Mouse (Mus musculus): ENCODE results near the gene Wdr95. TPM values are rescaled to one million over a fixed set of nuclear protein-coding genes. Genes with fewer than 3 reads are reported as not detected.

The Wdr95 gene
- polyA plus RNA-seq, 1 experiment from 2014 or later: 0.71 TPM

GRCm38 (mm10) chr5:149641277-149641892, 112.9 kb downstream of the Wdr95 start:
- Histone ChIP-seq H3K36me3 (no peaks in the 10 kb centered on the region), H3K9ac (no peak overlapping the region), H3K4me1 (no peaks in the 10 kb centered on the region), H3K9me3 (no peaks in the 10 kb centered on the region), H3K4me3 (no peak overlapping the region), H3K4me2 (replicated peaks) (no peak overlapping the region), H3K27me3 (replicated peaks) (no peaks in the 10 kb centered on the region), H3K27ac (no peak overlapping the region)
- WGBS: 90% methylated on average over 8 of the region's 8 CpGs
- no peak for ATAC-seq (ENCODE audit: low FRiP score, low read depth)

GRCm38 (mm10) chr5:149642366-149642765, 113.9 kb downstream of the Wdr95 start:
- 60% methylated on average over 6 of the region's 6 CpGs for WGBS
- no peaks in the 10 kb centered on the region for H3K36me3 ChIP-seq
- no peaks in the 10 kb centered on the region for H3K9me3 ChIP-seq
- ATAC-seq (ENCODE audit: low FRiP score, low read depth): 0 out of 2 replicates have a peak, but pooled peaks have one; percentile 17
- H3K27ac ChIP-seq: no peak overlapping the region
- H3K4me3 ChIP-seq: no peak overlapping the region
- H3K4me2 ChIP-seq (replicated peaks): no peak overlapping the region
- no peaks in the 10 kb centered on the region for H3K27me3 ChIP-seq (replicated peaks)
- no peaks in the 10 kb centered on the region for H3K4me1 ChIP-seq
- H3K9ac ChIP-seq: no peak overlapping the region

- H3K9ac ChIP-seq: no peak overlapping the region
- 87% methylated on average over 11 of the region's 11 CpGs for WGBS
- ATAC-seq (ENCODE audit: low FRiP score, low read depth): no peak
- no peaks in the 10 kb centered on the region for H3K9me3 ChIP-seq
- H3K27ac ChIP-seq: no peak overlapping the region
- no peaks in the 10 kb centered on the region for H3K4me1 ChIP-seq
- H3K4me2 ChIP-seq (replicated peaks): no peak overlapping the region
- H3K27me3 ChIP-seq (replicated peaks): no peaks in the 10 kb centered on the region
- H3K36me3 ChIP-seq: no peaks in the 10 kb centered on the region
- no peak overlapping the region for H3K4me3 ChIP-seq
These were observed 114.5 kb downstream of the Wdr95 start for GRCm38 (mm10) chr5:149642783-149643509.

GRCm38 (mm10) chr5:149647367-149648115, 119.1 kb downstream of the Wdr95 start:
- Histone ChIP-seq H3K36me3 (no peaks in the 10 kb centered on the region), H3K4me2 (replicated peaks) (no peak overlapping the region), H3K4me1 (0 out of 2 replicates have a peak, but pooled peaks cover 3% of the 10 kb centered on the region), H3K27ac (no peak overlapping the region), H3K27me3 (replicated peaks) (no peaks in the 10 kb centered on the region), H3K9me3 (no peaks in the 10 kb centered on the region), H3K4me3 (no peak overlapping the region), H3K9ac (no peak overlapping the region)
- no peak for ATAC-seq (ENCODE audit: low FRiP score, low read depth)
- WGBS: 71% methylated on average over 8 of the region's 8 CpGs

GRCm38 (mm10) chr5:149648196-149648595, 119.7 kb downstream of the Wdr95 start:
- H3K27ac ChIP-seq: no peak overlapping the region
- WGBS: 69% methylated on average over 4 of the region's 4 CpGs

GRCm38 (mm10) chr5:149648895-149649406, 120.5 kb downstream of the Wdr95 start:
- no peak overlapping the region for H3K4me2 ChIP-seq (replicated peaks)
- no peak for ATAC-seq (ENCODE audit: low FRiP score, low read depth)
- 77% methylated on average over 6 of the region's 6 CpGs for WGBS
- no peaks in the 10 kb centered on the region for H3K36me3 ChIP-seq
- no peaks in the 10 kb centered on the region for H3K9me3 ChIP-seq
- no peak overlapping the region for H3K9ac ChIP-seq
- no peak overlapping the region for H3K27ac ChIP-seq
- H3K27me3 ChIP-seq (replicated peaks): no peaks in the 10 kb centered on the region
- 0 out of 2 replicates have a peak, but pooled peaks cover 3% of the 10 kb centered on the region for H3K4me1 ChIP-seq
- H3K4me3 ChIP-seq: no peak overlapping the region

More at GRCm38 (mm10) chr5:149648196-149648595, 119.7 kb downstream of the Wdr95 start:
- 0 out of 2 replicates have a peak, but pooled peaks cover 3% of the 10 kb centered on the region for H3K4me1 ChIP-seq
- no peak overlapping the region for H3K4me3 ChIP-seq
- no peak overlapping the region for H3K9ac ChIP-seq
- H3K4me2 ChIP-seq (replicated peaks): no peak overlapping the region
- H3K27me3 ChIP-seq (replicated peaks): no peaks in the 10 kb centered on the region
- H3K9me3 ChIP-seq: no peaks in the 10 kb centered on the region
- no peak for ATAC-seq (ENCODE audit: low FRiP score, low read depth)
- H3K36me3 ChIP-seq: no peaks in the 10 kb centered on the region

- no peak overlapping the region for H3K27ac ChIP-seq
- ATAC-seq (ENCODE audit: low FRiP score, low read depth): no peak
- 79% methylated on average over 14 of the region's 14 CpGs for WGBS
- no peaks in the 10 kb centered on the region for H3K27me3 ChIP-seq (replicated peaks)
- no peak overlapping the region for H3K4me3 ChIP-seq
- H3K4me2 ChIP-seq (replicated peaks): no peak overlapping the region
- no peaks in the 10 kb centered on the region for H3K9me3 ChIP-seq
- 0 out of 2 replicates have a peak, but pooled peaks cover 3% of the 10 kb centered on the region for H3K4me1 ChIP-seq
- no peaks in the 10 kb centered on the region for H3K36me3 ChIP-seq
- H3K9ac ChIP-seq: no peak overlapping the region
These were observed 121.2 kb downstream of the Wdr95 start for GRCm38 (mm10) chr5:149649499-149650178.

- Histone ChIP-seq H3K4me2 (replicated peaks) (no peak overlapping the region), H3K4me1 (0 out of 2 replicates have a peak, but pooled peaks cover 3% of the 10 kb centered on the region), H3K27me3 (replicated peaks) (no peaks in the 10 kb centered on the region), H3K9me3 (no peaks in the 10 kb centered on the region), H3K4me3 (no peak overlapping the region), H3K27ac (no peak overlapping the region), H3K36me3 (no peaks in the 10 kb centered on the region), H3K9ac (no peak overlapping the region)
- no peak for ATAC-seq (ENCODE audit: low FRiP score, low read depth)
- 74% methylated on average over 4 of the region's 4 CpGs for WGBS
These were observed 121.7 kb downstream of the Wdr95 start for GRCm38 (mm10) chr5:149650179-149650553.

- Histone ChIP-seq H3K4me1 (no peaks in the 10 kb centered on the region; the same call in 1 of the 2 replicates), H3K27me3 (replicated peaks) (no peaks in the 10 kb centered on the region), H3K4me2 (replicated peaks) (no peak overlapping the region), H3K9ac (no peak overlapping the region), H3K27ac (no peak overlapping the region), H3K4me3 (no peak overlapping the region), H3K36me3 (no peaks in the 10 kb centered on the region), H3K9me3 (no peaks in the 10 kb centered on the region)
- ATAC-seq (ENCODE audit: low FRiP score, low read depth): no peak
- 89% methylated on average over 9 of the region's 9 CpGs for WGBS
These were observed 127.2 kb downstream of the Wdr95 start for GRCm38 (mm10) chr5:149655636-149656035.

- no peaks in the 10 kb centered on the region; the same call in 1 of the 2 replicates for H3K4me1 ChIP-seq
- ATAC-seq (ENCODE audit: low FRiP score, low read depth): no peak
- no peak overlapping the region for H3K4me2 ChIP-seq (replicated peaks)
These were observed 129.5 kb downstream of the Wdr95 start for GRCm38 (mm10) chr5:149658022-149658421.

GRCm38 (mm10) chr5:149658741-149659413, 130.4 kb downstream of the Wdr95 start:
- H3K4me3 ChIP-seq: no peak overlapping the region
- no peak for ATAC-seq (ENCODE audit: low FRiP score, low read depth)
- H3K27me3 ChIP-seq (replicated peaks): no peaks in the 10 kb centered on the region
- no peak overlapping the region for H3K9ac ChIP-seq
- 64% methylated on average over 9 of the region's 9 CpGs for WGBS
- no peaks in the 10 kb centered on the region; the same call in 1 of the 2 replicates for H3K4me1 ChIP-seq
- H3K9me3 ChIP-seq: 0 out of 2 replicates have a peak, but pooled peaks cover 3% of the 10 kb centered on the region
- H3K36me3 ChIP-seq: no peaks in the 10 kb centered on the region
- no peak overlapping the region for H3K27ac ChIP-seq
- no peak overlapping the region for H3K4me2 ChIP-seq (replicated peaks)

More at GRCm38 (mm10) chr5:149658022-149658421, 129.5 kb downstream of the Wdr95 start:
- H3K27ac ChIP-seq: no peak overlapping the region
- H3K27me3 ChIP-seq (replicated peaks): no peaks in the 10 kb centered on the region
- H3K9me3 ChIP-seq: 0 out of 2 replicates have a peak, but pooled peaks cover 3% of the 10 kb centered on the region
- no peak overlapping the region for H3K4me3 ChIP-seq
- WGBS: 66% methylated on average over 3 of the region's 3 CpGs
- H3K9ac ChIP-seq: no peak overlapping the region
- H3K36me3 ChIP-seq: no peaks in the 10 kb centered on the region

Data from neural tube, embryonic 12.5 days (tissue).